Mouse (Mus musculus): ENCODE measurements around the gene Spop.

- TF ChIP-seq POLR2A (IDR thresholded peaks at IDR 0.05; ENCODE audit: borderline replicate concordance, low read depth, low read length) (no peak), CTCF (IDR thresholded peaks at IDR 0.05; ENCODE audit: low read depth, low read length) (peak; percentile 42)
These were observed 95.3 kb downstream of the Spop start for GRCm38 (mm10) chr11:95509126-95509717.

Data from bone marrow macrophage, adult 2 months (primary cell).